Mouse (Mus musculus) liver, postnatal 0 days (tissue): ENCODE measurements around the gene Gm20388.

Experiments used
- CTCF ChIP-seq: sonication (generic); IDR thresholded peaks from 2 replicates; pipeline ENCODE4 v1.5.1; 2016; ENCODE audit warnings: antibody characterized with exemption, low read depth
- EP300 ChIP-seq: IDR thresholded peaks from 2 replicates; pipeline ENCODE4 v1.6.1; 2016; ENCODE audit warnings: antibody characterized with exemption, low read depth, mild to moderate bottlenecking

DNA sequence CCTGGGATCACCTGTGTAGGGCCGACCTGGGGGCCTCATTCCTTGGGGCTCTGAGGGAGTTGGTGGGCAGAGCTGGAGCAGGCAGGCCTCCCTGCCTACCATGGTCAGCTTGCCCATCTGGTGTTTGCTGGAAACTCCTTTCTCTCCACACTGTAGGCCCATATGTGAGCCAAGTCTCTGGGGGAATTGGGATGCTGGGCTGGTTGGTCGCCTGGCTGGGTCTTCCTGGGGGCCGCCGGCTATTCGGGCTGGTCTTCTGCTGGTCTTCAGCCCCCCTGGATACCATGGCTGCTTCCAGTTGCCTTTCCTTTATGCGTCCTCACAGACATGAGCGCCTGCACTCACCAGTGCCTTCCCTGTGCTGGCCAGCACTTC, 610.9 kb downstream of the Gm20388 start:
- no peak for TF ChIP-seq EP300
- no peak for TF ChIP-seq CTCF
